Mouse (Mus musculus): ENCODE measurements around the gene Fzd9. TPM values are rescaled to one million over a fixed set of nuclear protein-coding genes. Genes with fewer than 3 reads are reported as not detected.
"Not testable (repeated sequence)": the region's sequence is repeated elsewhere in the genome, so short reads cannot be mapped to it uniquely, and the experiment has no call there.

The Fzd9 gene
- polyA plus RNA-seq, 1 experiment from 2014 or later, result 1.2 TPM

- ATAC-seq (replicated peaks; ENCODE audit: low FRiP score, low TSS enrichment, low read depth) (no peak), DNase-seq (ENCODE audit: low spot score) (no peak)
- Histone ChIP-seq H3K27ac (ENCODE audit: low read depth) (no peak overlapping the region), H3K4me1 (replicated peaks; ENCODE audit: control insufficient read depth, insufficient read depth, low read length) (no peaks in the 10 kb centered on the region), H3K9ac (ENCODE audit: low read length) (no peak overlapping the region), H3K36me3 (ENCODE audit: control insufficient read depth, insufficient read depth, low read length) (peaks cover 100% of the 10 kb centered on the region), H3K27me3 (replicated peaks; ENCODE audit: control insufficient read depth, insufficient read depth, low read length) (no peaks in the 10 kb centered on the region), H3K4me3 (ENCODE audit: low read depth, low read length) (no peak overlapping the region), H3K9me3 (ENCODE audit: control insufficient read depth, low read length) (no peaks in the 10 kb centered on the region), H3K4me2 (ENCODE audit: low read length) (no peak overlapping the region)
- WGBS, result 77% methylated on average over 12 of the region's 12 CpGs
Observed at GRCm38 (mm10) chr5:135242136-135242535, 8.9 kb downstream of the Fzd9 start.

DNA sequence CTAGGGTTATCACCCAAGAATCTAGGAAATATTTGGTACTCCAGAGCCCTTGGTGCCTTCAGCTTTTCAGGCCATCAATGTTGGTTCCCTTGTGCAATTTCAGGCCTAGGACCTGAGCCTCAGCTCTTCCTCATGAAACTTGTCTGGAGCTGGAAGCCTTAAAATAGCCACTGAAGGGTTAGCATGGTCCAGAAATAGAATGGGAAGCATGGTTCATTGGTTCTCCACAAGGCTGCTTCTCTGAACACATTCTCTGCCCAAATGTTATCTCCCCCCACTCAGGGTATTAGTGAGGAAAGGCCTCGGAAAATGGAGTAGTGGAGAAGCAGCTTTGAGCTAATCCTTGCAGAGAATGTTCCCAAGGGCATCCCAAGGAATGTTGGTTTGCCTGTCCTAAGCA lies 9.6 kb downstream of the Fzd9 start:
- WGBS, result 77% methylated on average over 1 of the region's 1 CpGs
- Histone ChIP-seq H3K9ac (ENCODE audit: low read length) (no peak overlapping the region), H3K27ac (ENCODE audit: low read depth) (no peak overlapping the region), H3K36me3 (ENCODE audit: control insufficient read depth, insufficient read depth, low read length) (peaks cover 100% of the 10 kb centered on the region), H3K9me3 (ENCODE audit: control insufficient read depth, low read length) (no peaks in the 10 kb centered on the region), H3K4me3 (ENCODE audit: low read depth, low read length) (no peak overlapping the region), H3K4me2 (ENCODE audit: low read length) (no peak overlapping the region), H3K4me1 (replicated peaks; ENCODE audit: control insufficient read depth, insufficient read depth, low read length) (no peaks in the 10 kb centered on the region), H3K27me3 (replicated peaks; ENCODE audit: control insufficient read depth, insufficient read depth, low read length) (no peaks in the 10 kb centered on the region)
- ATAC-seq (replicated peaks; ENCODE audit: low FRiP score, low TSS enrichment, low read depth) (no peak), DNase-seq (ENCODE audit: low spot score) (no peak)

GRCm38 (mm10) chr5:135238832-135239231 lies 12.2 kb downstream of the Fzd9 start:
- H3K36me3 ChIP-seq (ENCODE audit: control insufficient read depth, insufficient read depth, low read length), result peaks cover 100% of the 10 kb centered on the region
- no peaks in the 10 kb centered on the region for H3K4me1 ChIP-seq (replicated peaks; ENCODE audit: control insufficient read depth, insufficient read depth, low read length)
- H3K27me3 ChIP-seq (replicated peaks; ENCODE audit: control insufficient read depth, insufficient read depth, low read length), result no peaks in the 10 kb centered on the region
- no peak overlapping the region for H3K4me3 ChIP-seq (ENCODE audit: low read depth, low read length)
- no peak overlapping the region for H3K4me2 ChIP-seq (ENCODE audit: low read length)
- no peaks in the 10 kb centered on the region for H3K9me3 ChIP-seq (ENCODE audit: control insufficient read depth, low read length)
- WGBS, result 77% methylated on average over 2 of the region's 2 CpGs
- no peak for ATAC-seq (replicated peaks; ENCODE audit: low FRiP score, low TSS enrichment, low read depth)
- no peak overlapping the region for H3K27ac ChIP-seq (ENCODE audit: low read depth)
- no peak overlapping the region for H3K9ac ChIP-seq (ENCODE audit: low read length)
- DNase-seq (ENCODE audit: low spot score), result no peak

DNA sequence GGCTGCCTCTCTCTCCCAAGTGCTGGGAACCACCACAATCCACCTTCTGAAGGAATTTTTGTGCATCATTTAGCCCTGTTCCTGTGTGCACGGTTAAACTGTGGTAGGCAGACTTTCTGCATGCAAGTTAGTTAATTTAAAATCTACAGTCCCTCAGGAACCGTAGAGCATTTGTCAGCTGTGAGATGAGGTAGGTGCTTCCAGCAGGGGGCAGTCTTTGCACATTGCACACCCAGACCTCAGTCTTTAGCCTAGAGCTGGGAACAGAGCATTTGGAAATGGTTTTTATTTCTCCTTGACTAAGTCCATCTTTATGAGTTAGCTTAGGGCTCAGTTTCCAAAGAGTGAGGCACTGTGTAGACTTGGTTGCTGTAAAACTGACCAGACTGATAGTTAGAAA lies 14.5 kb downstream of the Fzd9 start:
- ATAC-seq (replicated peaks; ENCODE audit: low FRiP score, low TSS enrichment, low read depth) (no peak), DNase-seq (ENCODE audit: low spot score) (peak; percentile 83)
- H3K27ac ChIP-seq (ENCODE audit: low read depth), result no peak overlapping the region
- H3K36me3 ChIP-seq (ENCODE audit: control insufficient read depth, insufficient read depth, low read length), result peaks cover 100% of the 10 kb centered on the region
- H3K27me3 ChIP-seq (replicated peaks; ENCODE audit: control insufficient read depth, insufficient read depth, low read length), result no peaks in the 10 kb centered on the region
- H3K4me3 ChIP-seq (ENCODE audit: low read depth, low read length), result no peak overlapping the region
- H3K4me1 ChIP-seq (replicated peaks; ENCODE audit: control insufficient read depth, insufficient read depth, low read length), result no peaks in the 10 kb centered on the region
- no peak overlapping the region for H3K4me2 ChIP-seq (ENCODE audit: low read length)
- H3K9ac ChIP-seq (ENCODE audit: low read length), result no peak overlapping the region
- H3K9me3 ChIP-seq (ENCODE audit: control insufficient read depth, low read length), result no peaks in the 10 kb centered on the region
- WGBS, result 34% methylated on average over 2 of the region's 2 CpGs

DNA sequence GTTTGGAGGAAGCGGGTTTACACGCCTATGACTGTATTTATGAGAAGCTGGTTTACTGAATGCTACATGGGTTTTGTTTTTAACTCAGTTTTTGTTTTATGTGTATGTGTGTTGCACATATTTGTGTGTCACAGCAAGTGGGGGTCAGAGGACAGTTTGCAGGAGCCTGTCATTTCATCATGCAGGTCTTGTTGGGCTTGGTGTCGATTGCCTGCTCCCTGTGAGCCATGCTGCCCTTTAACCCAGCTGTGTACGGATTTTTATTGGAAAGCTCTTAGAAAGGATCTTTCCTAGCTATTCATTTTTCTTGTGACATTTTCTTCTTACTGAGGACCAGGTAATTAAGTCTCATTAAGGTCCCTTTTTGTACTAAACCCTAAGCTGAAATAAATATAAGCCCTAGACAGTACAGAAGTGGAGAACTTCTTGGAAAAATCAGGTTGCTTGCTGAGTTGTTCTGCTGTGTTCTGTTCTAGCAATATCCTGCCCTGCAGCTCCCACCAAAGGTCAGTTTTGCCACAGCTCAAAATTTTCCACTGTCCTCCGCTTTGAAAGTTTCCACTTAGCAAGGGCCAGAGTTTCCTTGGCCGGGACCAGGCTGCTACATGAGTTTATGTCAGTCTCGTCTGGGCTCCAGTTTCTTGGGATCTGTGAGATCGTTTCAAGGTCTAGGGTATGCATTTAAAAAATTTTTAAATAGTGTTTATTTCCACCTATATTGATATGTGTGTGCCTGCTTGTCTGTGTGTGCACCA lies 17.7 kb downstream of the Fzd9 start:
- Histone ChIP-seq H3K9ac (ENCODE audit: low read length) (no peak overlapping the region), H3K9me3 (ENCODE audit: control insufficient read depth, low read length) (no peaks in the 10 kb centered on the region), H3K27ac (ENCODE audit: low read depth) (no peak overlapping the region), H3K4me3 (ENCODE audit: low read depth, low read length) (no peak overlapping the region), H3K36me3 (ENCODE audit: control insufficient read depth, insufficient read depth, low read length) (peaks cover 98% of the 10 kb centered on the region), H3K4me2 (ENCODE audit: low read length) (no peak overlapping the region), H3K4me1 (replicated peaks; ENCODE audit: control insufficient read depth, insufficient read depth, low read length) (no peaks in the 10 kb centered on the region), H3K27me3 (replicated peaks; ENCODE audit: control insufficient read depth, insufficient read depth, low read length) (no peaks in the 10 kb centered on the region)
- ATAC-seq (replicated peaks; ENCODE audit: low FRiP score, low TSS enrichment, low read depth), result no peak
- no peak for DNase-seq (ENCODE audit: low spot score)
- 84% methylated on average over 8 of the region's 8 CpGs for WGBS

DNA sequence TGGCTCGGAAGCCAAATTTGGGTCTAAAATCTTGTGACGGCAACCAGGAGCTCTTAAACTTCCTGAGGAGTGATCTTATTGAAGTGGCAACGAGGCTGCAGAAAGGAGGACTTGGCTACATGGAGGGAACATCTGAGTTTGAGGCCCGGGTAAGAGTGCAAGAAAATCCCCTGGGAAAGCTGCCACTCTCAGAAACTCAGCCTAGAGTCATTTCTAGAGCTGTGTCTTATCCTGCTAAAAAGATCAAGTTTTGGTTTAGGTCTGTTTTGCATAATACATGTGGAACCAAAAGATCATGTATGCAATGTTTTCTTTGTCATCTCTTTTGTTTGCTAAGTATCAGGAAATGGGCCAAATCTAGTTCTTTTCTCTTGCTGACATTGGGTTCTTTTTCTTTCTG lies 20.8 kb downstream of the Fzd9 start:
- 89% methylated on average over 4 of the region's 4 CpGs for WGBS
- peaks cover 93% of the 10 kb centered on the region for H3K36me3 ChIP-seq (ENCODE audit: control insufficient read depth, insufficient read depth, low read length)
- no peaks in the 10 kb centered on the region for H3K27me3 ChIP-seq (replicated peaks; ENCODE audit: control insufficient read depth, insufficient read depth, low read length)
- no peak overlapping the region for H3K27ac ChIP-seq (ENCODE audit: low read depth)
- DNase-seq (ENCODE audit: low spot score), result no peak
- H3K9ac ChIP-seq (ENCODE audit: low read length), result no peak overlapping the region
- H3K4me2 ChIP-seq (ENCODE audit: low read length), result no peak overlapping the region
- no peak overlapping the region for H3K4me3 ChIP-seq (ENCODE audit: low read depth, low read length)
- H3K4me1 ChIP-seq (replicated peaks; ENCODE audit: control insufficient read depth, insufficient read depth, low read length), result no peaks in the 10 kb centered on the region
- H3K9me3 ChIP-seq (ENCODE audit: control insufficient read depth, low read length), result no peaks in the 10 kb centered on the region
- no peak for ATAC-seq (replicated peaks; ENCODE audit: low FRiP score, low TSS enrichment, low read depth)

GRCm38 (mm10) chr5:135225879-135226278 lies 25.2 kb downstream of the Fzd9 start:
- 90% methylated on average over 4 of the region's 4 CpGs for WGBS
- not testable (repeated sequence) for H3K4me1 ChIP-seq (replicated peaks; ENCODE audit: control insufficient read depth, insufficient read depth, low read length); DNase-seq (ENCODE audit: low spot score); ATAC-seq (replicated peaks; ENCODE audit: low FRiP score, low TSS enrichment, low read depth); H3K9ac ChIP-seq (ENCODE audit: low read length); H3K4me3 ChIP-seq (ENCODE audit: low read depth, low read length); H3K27ac ChIP-seq (ENCODE audit: low read depth); H3K9me3 ChIP-seq (ENCODE audit: control insufficient read depth, low read length); H3K4me2 ChIP-seq (ENCODE audit: low read length); H3K27me3 ChIP-seq (replicated peaks; ENCODE audit: control insufficient read depth, insufficient read depth, low read length)
- peaks cover 93% of the 10 kb centered on the region for H3K36me3 ChIP-seq (ENCODE audit: control insufficient read depth, insufficient read depth, low read length)

DNA sequence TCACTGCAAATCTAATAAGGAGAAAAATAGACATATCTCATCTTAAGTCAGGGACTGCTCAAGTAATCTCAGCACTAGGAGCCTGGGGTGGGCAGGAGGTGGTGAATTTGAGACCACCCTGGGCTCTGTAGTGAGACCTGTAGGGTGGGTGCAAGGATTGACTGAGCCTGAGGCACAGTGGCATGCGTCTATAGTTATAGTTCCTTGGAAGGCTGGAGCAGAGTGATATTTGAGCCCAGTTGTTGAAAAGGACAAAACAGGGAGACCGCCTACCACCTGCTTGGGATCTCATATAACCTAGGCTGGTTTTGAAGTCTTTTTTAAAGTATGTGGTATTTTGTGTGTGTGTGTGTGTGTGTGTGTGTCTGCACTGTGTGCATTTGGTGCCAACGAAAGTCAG lies 26.9 kb downstream of the Fzd9 start:
- Histone ChIP-seq H3K27ac (ENCODE audit: low read depth) (no peak overlapping the region), H3K4me1 (replicated peaks; ENCODE audit: control insufficient read depth, insufficient read depth, low read length) (no peaks in the 10 kb centered on the region), H3K9me3 (ENCODE audit: control insufficient read depth, low read length) (no peaks in the 10 kb centered on the region), H3K4me2 (ENCODE audit: low read length) (no peak overlapping the region), H3K27me3 (replicated peaks; ENCODE audit: control insufficient read depth, insufficient read depth, low read length) (no peaks in the 10 kb centered on the region), H3K36me3 (ENCODE audit: control insufficient read depth, insufficient read depth, low read length) (peaks cover 91% of the 10 kb centered on the region), H3K4me3 (ENCODE audit: low read depth, low read length) (no peak overlapping the region), H3K9ac (ENCODE audit: low read length) (no peak overlapping the region)
- ATAC-seq (replicated peaks; ENCODE audit: low FRiP score, low TSS enrichment, low read depth), result no peak
- DNase-seq (ENCODE audit: low spot score), result no peak
- 94% methylated on average over 3 of the region's 3 CpGs for WGBS

GRCm38 (mm10) chr5:135222066-135222465 lies 29.0 kb downstream of the Fzd9 start:
- no peak overlapping the region for H3K4me3 ChIP-seq (ENCODE audit: low read depth, low read length)
- H3K27me3 ChIP-seq (replicated peaks; ENCODE audit: control insufficient read depth, insufficient read depth, low read length), result no peaks in the 10 kb centered on the region
- DNase-seq (ENCODE audit: low spot score) (no peak), ATAC-seq (replicated peaks; ENCODE audit: low FRiP score, low TSS enrichment, low read depth) (no peak)
- H3K4me2 ChIP-seq (ENCODE audit: low read length), result no peak overlapping the region
- H3K9me3 ChIP-seq (ENCODE audit: control insufficient read depth, low read length), result no peaks in the 10 kb centered on the region
- no peak overlapping the region for H3K9ac ChIP-seq (ENCODE audit: low read length)
- 93% methylated on average over 7 of the region's 7 CpGs for WGBS
- H3K4me1 ChIP-seq (replicated peaks; ENCODE audit: control insufficient read depth, insufficient read depth, low read length), result no peaks in the 10 kb centered on the region
- no peak overlapping the region for H3K27ac ChIP-seq (ENCODE audit: low read depth)
- H3K36me3 ChIP-seq (ENCODE audit: control insufficient read depth, insufficient read depth, low read length), result peaks cover 92% of the 10 kb centered on the region
